Mouse (Mus musculus): Measurements from ENCODE around the gene Spns3. TPM values are rescaled to one million over a fixed set of nuclear protein-coding genes. Genes with fewer than 3 reads are reported as not detected.

The Spns3 gene
- total RNA-seq, 2 experiments from 2014 or later = 0.06 to 0.18 TPM

DNA sequence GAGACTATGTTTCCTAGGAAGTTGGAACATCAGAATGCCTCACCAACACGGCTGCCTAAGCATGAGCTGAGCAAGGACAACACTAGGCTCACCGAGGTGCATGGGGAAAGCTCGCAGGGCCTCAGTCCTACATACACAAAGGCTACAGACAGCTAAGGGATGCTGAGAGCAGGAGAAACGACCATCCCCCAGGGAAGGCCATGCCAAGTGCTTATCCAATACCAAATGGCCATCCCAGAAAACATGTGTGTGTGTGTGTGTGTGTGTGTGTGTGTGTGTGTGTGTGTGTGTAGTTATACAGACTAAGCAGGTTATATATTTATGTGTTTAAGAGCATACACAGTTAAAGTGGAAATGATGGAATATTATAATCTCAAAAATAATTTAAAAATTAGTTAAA is 26.6 kb downstream of the Spns3 start:
- no peak for DNase-seq
- no peak for TF ChIP-seq CTCF (IDR thresholded peaks at IDR 0.05)
- Histone ChIP-seq H3K4me3 (no peak overlapping the region), H3K27ac (no peak overlapping the region)
- intact Hi-C loops (cut with DNase I) = no loop called here

DNA sequence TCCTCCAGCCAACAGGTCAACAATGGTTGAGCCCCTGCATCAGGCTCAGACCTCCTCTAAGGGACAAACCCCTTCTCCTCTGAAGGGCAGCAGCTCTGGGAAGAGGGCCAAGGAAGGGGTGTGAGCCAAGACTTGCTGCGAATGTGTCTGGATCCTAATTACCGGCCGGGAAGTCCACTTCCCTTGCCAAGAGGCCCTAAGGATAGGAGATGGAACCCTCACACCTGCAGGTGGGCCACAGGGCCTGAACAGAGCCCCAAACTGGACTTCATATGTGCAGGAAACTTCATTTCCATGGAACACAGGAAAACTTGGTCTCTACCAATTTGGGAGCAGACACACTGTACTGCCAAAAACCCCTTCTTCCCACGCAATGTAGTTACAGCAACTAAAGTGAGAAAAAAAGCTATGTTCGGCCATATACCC is 27.7 kb downstream of the Spns3 start:
- peak overlapping the region; percentile 82 for H3K27ac ChIP-seq
- TF ChIP-seq CTCF (IDR thresholded peaks at IDR 0.05) = no peak
- H3K4me3 ChIP-seq = no peak overlapping the region
- intact Hi-C loops (cut with DNase I) = no loop called here
- DNase-seq = peak; percentile 72

DNA sequence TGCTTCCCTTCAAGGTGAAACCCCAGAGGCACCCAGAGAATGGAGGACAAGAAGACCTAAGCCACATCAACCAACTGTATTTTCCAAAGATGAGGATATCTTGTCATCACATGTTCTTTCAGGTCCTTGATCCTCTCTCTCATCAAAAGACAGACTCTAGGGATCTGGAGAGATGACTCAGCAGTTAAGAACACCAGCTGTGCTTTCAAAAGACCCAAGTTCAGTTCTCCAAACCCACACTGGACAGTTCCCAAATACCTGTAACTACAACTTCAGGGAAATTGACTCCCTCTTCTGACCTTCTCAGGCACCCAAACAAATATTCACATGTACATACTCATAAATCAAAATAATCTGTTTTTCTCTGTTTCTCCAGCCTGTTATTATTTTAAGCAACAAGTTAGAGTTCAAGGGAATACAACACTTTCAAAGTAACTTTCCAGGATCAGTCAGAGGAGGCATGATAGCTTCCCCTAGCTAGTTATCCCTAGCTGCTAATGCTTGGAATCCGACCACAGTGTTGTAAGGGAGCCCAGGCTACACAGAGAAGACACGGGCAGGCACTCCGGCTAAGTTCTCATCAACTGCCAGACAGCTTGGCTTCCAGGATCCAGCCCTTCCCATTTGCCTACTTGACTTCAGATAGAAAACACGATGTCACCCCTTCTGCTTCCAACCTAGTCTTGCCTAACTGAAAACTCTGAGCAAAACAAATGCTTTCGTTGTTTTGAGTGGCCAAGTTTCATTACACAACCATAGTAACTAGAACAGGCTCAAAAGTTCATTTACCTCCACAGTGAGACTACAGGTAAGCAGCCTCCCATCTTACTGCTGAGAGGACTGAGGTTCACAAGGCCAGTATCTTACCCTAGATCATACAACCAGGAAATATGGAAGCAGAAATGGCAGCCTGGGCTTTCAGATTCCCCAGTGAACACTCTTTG is 28.4 kb downstream of the Spns3 start:
- no peak overlapping the region for H3K4me3 ChIP-seq
- DNase-seq = peak; percentile 77
- no peak for TF ChIP-seq CTCF (IDR thresholded peaks at IDR 0.05)
- intact Hi-C loops (cut with DNase I) = loop anchor here (1.0 kb wide), 1 partner anchor 15 kb away; no protein-coding TSS in a partner anchor
- peak overlapping the region; percentile 82 for H3K27ac ChIP-seq

DNA sequence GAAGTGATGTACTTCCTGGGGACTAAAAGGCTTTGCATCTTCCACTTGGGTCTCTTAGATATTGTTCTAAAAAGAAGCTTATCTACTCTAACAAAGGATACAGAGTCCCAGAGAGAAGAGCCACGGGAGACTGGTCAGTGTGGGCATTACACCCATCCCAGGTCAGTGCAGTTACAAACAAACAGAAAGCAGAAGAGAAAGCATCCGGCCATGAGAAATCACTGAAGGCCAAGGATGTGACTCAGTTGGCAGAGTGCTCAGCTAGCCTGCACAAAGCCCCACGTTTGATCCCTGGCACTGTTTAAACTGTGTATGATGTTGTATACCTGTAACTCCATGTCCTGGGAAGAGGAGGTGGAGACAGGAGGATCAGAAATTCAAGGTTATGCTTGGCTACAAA is 30.4 kb downstream of the Spns3 start:
- TF ChIP-seq CTCF (IDR thresholded peaks at IDR 0.05) = no peak
- no peak for DNase-seq
- intact Hi-C loops (cut with DNase I) = no loop called here
- Histone ChIP-seq H3K4me3 (no peak overlapping the region), H3K27ac (peak overlapping the region; percentile 48; the same call in 1 of the 2 replicates)

DNA sequence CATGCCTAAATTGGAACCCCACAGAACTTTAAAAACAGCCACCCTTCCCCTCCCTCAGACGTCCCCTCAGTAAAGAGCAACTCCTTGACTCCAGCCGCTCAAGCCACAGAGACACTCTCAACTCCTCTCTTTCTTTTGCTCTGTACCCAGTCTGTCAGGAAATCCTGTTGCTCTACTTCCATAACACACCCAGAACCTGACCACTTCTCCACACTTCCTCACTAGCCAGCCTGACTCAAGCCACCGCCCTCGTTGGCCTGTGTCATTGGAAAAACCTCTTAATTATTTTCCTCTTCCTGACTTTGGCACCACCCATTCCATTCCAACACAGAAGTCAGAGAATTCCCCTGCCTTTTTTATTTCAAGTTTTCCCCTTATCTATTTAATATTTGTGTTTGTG is 31.1 kb downstream of the Spns3 start:
- no peak for DNase-seq
- TF ChIP-seq CTCF (IDR thresholded peaks at IDR 0.05) = no peak
- H3K27ac ChIP-seq = peak overlapping the region; percentile 48; the same call in 1 of the 2 replicates
- H3K4me3 ChIP-seq = no peak overlapping the region
- intact Hi-C loops (cut with DNase I) = no loop called here

DNA sequence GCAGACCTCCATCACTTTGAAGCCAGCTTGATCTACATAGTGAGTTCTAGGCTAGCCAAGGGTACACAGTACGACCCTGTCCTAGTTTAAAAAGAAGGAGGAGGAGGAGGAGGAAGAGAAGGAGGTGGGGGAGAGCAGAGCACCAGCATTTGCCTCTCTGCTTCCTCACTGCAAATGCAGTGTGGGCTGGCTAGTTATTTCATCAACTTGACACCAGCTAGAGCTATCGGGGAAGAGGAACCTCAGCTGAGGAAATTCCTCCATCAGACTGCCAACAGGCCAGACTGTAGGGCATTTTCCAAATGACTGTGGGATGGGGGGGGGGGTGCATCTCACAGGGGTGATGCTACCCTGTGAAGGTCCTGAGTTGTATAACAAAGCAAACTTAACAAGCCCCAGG is 31.9 kb downstream of the Spns3 start:
- DNase-seq = no peak
- Histone ChIP-seq H3K27ac (peak overlapping the region; percentile 31; the same call in 1 of the 2 replicates), H3K4me3 (no peak overlapping the region)
- TF ChIP-seq CTCF (IDR thresholded peaks at IDR 0.05) = no peak
- intact Hi-C loops (cut with DNase I) = no loop called here

DNA sequence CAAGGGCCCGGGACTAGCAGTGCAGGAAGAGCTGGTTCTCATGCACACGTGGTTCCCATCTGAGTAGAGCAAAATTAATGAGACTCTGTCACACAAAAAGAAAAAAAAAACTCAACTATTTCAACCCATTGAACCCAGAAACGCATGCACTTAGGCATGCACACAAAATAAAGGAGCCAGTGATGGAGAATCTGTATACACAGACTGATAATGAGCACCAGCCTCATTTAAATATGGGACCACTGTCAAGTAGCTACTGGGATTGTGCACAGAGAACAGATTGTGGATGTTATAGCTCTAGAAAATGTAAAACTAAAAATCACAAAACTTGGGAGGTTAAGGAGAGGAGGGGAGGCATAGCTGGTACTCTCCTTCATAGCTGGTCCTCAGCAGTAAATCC is 35.3 kb downstream of the Spns3 start:
- no peak for DNase-seq
- H3K4me3 ChIP-seq = no peak overlapping the region
- no peak for TF ChIP-seq CTCF (IDR thresholded peaks at IDR 0.05)
- no peak overlapping the region for H3K27ac ChIP-seq
- intact Hi-C loops (cut with DNase I) = no loop called here

DNA sequence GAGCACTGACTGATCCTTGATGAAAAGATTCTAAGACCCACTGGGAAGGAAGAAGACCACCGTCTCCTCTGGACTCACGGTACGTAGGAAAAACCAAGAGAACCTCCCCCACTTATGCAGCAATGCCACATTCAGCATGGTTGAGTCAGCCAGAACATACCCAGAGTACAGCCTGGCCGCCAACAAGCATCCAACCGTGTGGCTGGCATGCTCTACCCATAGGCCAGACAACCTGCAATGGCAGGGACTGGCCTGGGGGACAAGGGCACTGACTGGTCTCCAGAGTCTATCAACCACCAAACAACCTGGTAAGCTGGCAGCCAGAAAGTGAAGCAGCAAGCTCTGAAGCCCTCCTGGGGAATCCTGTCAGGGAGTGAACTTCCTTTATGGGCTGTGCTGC is 41.7 kb downstream of the Spns3 start:
- TF ChIP-seq CTCF (IDR thresholded peaks at IDR 0.05) = no peak

DNA sequence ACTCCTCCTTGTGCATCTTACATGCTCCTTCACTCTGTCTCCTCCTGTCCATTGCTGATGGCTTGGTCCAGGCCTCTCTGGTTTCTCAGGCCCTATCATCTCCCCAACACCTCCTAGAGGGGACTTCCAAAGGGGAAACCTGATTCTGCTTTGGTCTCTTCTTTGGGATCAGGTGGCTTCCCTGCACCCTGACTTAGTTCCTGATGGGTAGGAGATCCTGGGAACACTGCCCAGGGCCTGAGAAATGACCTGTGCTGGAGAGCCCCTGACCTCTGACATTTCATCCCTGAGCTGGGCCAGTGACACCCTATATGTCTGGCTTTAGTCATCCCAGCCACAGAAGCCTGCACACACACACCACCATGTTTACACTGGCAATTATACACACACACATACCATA is 42.7 kb downstream of the Spns3 start:
- DNase-seq = peak; percentile 89
- intact Hi-C loops (cut with DNase I) = loop anchor here (1.0 to 5.0 kb wide), 2 partner anchors 14 to 45 kb away; partner anchors contain the start of gene Spns3
- Histone ChIP-seq H3K27ac (peak overlapping the region; percentile 76), H3K4me3 (no peak overlapping the region)
- no peak for TF ChIP-seq CTCF (IDR thresholded peaks at IDR 0.05)

More for the DNA sequence above, 41.7 kb downstream of the Spns3 start:
- Histone ChIP-seq H3K27ac (peak overlapping the region; percentile 70), H3K4me3 (no peak overlapping the region)
- no peak for DNase-seq
- intact Hi-C loops (cut with DNase I) = loop anchor here (5.0 kb wide), 1 partner anchor 44 kb away; the partner anchor contains the start of gene Spns3

DNA sequence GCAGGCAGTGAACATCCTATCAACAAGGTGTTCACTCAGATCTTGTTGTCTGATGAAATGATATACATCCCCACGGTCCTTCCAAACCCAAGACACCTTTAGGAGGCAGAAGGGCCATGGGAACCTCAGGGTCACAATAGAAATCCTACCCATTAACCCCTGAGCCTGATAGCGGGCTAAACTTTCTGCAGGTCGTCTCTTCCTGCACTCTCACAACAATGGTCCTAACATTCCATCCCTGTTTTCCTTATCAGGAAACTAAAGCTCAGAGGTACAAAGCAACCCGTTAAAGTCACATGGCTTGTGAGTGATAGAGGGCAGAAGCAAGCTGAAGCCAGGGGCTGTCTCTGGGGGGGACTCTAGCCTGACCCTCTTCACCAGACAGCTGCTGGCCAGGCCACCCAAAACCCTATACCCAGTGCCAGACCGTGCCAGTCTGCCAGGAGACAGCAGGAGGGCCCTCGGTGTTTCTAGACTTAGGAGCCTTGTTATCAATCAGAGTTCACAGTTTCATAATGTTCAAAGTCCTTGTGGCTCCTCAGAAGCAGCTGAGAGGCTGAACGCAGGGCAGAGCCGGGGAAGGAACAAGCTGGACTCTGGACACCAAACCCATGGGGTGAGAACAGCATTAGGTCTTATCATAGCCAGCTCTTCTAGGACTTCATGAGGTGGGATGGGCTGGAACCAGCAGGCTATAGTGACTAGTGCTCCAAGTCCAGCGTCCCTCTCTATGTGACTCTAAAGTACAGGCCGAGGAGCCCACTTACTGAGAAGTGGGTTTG is 46.1 kb downstream of the Spns3 start:
- H3K27ac ChIP-seq = no peak overlapping the region
- intact Hi-C loops (cut with DNase I) = no loop called here
- DNase-seq = no peak
- H3K4me3 ChIP-seq = no peak overlapping the region
- no peak for TF ChIP-seq CTCF (IDR thresholded peaks at IDR 0.05)

DNA sequence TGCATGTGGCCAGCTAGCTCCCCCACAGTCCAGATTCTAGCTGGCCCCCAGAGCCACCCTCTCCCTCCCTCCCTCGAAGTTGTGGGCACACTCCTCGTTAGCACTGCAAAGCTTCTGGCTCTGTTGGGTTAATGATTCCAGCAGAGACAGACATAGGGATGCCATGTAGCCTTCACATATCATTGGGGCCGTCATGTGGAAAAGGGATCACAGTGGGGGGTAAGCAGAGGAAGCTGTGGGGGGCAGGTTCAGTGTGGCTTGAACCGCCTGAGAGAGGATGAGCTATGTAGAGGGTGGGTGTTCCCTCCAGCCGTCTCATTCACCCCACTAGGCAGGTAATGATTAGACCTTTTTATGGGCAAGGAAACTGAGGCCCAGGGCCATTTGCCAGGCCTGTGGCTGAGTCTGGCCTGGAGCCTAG is 46.8 kb downstream of the Spns3 start:
- no peak overlapping the region for H3K27ac ChIP-seq
- no peak for DNase-seq
- no peak overlapping the region for H3K4me3 ChIP-seq
- intact Hi-C loops (cut with DNase I) = no loop called here
- no peak for TF ChIP-seq CTCF (IDR thresholded peaks at IDR 0.05)

DNA sequence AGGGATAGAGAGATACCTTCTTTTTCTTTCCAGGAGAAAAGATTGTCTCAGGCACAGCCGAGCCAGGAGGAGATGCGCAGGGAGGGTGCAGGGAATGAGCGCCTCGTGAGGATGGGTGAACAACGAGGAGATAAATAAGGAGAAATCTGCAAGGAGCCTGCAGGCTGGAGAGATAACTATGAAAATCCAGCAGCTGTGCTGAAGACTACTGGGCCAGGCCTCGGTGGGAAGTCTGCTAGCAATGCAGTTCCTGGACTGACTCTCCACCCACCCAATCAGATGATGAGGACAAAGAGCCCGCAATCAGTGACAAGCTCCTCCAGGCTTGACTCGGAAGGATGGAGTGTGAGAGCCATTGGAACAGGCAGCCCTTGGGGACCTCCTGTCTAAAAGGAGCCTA is 48.1 kb downstream of the Spns3 start:
- DNase-seq = no peak
- intact Hi-C loops (cut with DNase I) = no loop called here
- Histone ChIP-seq H3K27ac (no peak overlapping the region), H3K4me3 (no peak overlapping the region)
- TF ChIP-seq CTCF (IDR thresholded peaks at IDR 0.05) = no peak

Measured in gastrocnemius, adult 2 months (tissue).